Mouse (Mus musculus): ENCODE measurements around the gene Mapk7.
A peak's percentile ranks its signal among the peaks of the same experiment; 100 is the strongest.

DNA sequence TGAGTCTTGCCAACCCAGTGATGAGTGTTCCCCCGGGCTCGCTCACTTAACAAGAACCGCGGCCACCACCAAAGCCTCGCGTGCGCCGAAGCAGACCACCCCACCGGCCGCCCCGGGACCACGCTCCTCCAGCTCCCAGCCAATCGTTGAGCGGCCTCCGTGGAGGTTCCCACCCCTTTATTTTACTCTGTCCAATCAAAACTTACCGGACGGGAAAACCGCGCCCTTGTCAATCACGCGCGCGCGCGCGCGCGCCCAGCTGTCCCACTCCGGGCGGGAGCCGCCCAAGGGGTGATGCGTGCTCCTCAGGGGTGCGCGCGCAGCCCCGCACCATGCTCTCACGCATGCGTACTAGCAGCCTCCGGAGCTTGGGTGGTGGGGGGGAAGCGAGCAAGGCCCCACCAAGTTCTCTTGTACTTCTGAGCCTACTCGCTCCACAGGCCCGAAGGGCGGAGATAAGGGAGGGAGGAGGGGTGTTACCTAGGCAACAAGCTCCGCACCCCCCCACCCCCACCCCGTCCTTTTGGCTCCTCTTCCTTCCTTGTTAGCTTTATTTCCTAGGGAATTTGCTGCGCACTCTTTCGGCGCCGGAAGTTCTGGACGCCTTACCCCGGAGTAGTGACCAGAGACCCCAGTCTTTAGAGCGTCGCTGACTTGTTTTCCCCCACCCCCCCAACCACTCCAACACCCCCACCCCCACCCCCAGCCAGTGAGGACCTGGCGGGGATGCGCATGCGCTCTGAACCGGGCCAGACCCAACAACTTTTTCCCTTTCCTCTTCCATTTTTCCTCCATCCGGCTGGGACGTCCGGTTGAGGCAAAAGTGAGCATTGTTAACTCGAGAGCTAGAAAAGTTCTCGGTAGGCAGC lies at the start of gene Mapk7:
- TF ChIP-seq CTCF (IDR thresholded peaks at IDR 0.05; ENCODE audit: extremely low read depth, insufficient read length, insufficient replicate concordance, low read depth, low read length) (no peak), POLR2A (IDR thresholded peaks at IDR 0.05; ENCODE audit: low read depth, low read length) (peak; percentile 20; the same call in 1 of the 2 replicates)

Measured in small intestine, adult 2 months (tissue).